Mouse (Mus musculus): ENCODE results near the gene Trim25.

The Trim25 gene

DNA sequence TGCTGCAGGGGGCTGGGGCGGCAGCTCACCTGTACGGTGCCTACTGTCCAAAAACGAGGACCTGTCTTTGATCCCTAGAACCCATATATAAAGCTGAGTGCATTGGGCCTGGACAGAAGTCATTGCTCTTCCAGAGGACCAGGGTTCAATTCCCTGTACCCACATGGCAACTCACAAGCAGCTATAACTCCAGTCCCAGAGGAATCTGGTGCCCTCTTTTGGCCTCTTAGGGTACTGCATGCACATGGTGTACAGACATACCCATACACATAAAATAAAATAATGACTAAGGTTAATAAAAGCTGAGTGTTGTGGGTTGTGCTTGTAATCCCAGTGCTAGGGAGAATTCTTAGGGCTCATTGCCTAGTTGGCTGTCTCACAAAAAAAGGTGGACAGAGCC lies 66.1 kb downstream of the Trim25 start:
- no peak for DNase-seq (ENCODE audit: low read depth, low spot score)

- DNase-seq (ENCODE audit: low read depth, low spot score): no peak
Observed at GRCm38 (mm10) chr11:89066126-89066525, 67.0 kb downstream of the Trim25 start.

DNA sequence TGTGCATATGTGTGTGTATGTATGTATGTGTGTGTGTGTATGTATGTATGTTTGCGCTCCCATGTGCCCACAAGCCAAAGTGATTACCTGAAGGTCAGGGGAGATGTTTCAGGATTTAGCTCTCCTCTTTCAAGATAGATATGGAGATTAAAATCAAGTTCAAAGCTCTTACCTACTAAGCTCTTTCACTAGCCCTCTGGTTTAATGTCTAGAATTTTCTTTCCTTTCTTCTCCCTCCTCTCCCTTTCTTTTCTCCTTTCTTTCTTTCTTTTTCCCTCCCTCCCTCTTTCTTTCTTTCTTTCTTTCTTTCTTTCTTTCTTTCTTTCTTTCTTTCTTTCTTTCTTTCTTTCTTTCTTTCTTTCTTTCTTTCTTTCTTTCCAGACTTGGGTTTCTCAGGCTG lies 67.6 kb downstream of the Trim25 start, which contains the start of gene Dgke:
Gene Dgke (minus strand): TSS at position 101 of the 400 bp plus-strand sequence.
- no peak for DNase-seq (ENCODE audit: low read depth, low spot score)

GRCm38 (mm10) chr11:89067301-89067822 lies 68.2 kb downstream of the Trim25 start:
- DNase-seq (ENCODE audit: low read depth, low spot score): no peak

GRCm38 (mm10) chr11:89067871-89068490 lies 68.8 kb downstream of the Trim25 start:
- DNase-seq (ENCODE audit: low read depth, low spot score): no peak

GRCm38 (mm10) chr11:89068649-89069048 lies 69.5 kb downstream of the Trim25 start:
- no peak for DNase-seq (ENCODE audit: low read depth, low spot score)

- DNase-seq (ENCODE audit: low read depth, low spot score): peak; percentile 27
Observed at GRCm38 (mm10) chr11:89069303-89069702, 70.1 kb downstream of the Trim25 start.

All from embryo, embryonic 11.5 days (tissue).